Mouse (Mus musculus) heart, postnatal 4 days (tissue): ENCODE results near the gene Csf1. TPM values are rescaled to one million over a fixed set of nuclear protein-coding genes. Genes with fewer than 3 reads are reported as not detected.
A peak's percentile ranks its signal among the peaks of the same experiment; 100 is the strongest.

Experiments used
- DNase-seq: peaks from one replicate; pipeline ENCODE4 v3.0.0; 2021
- total RNA-seq, 2 experiments: library from RNA; stranded (reverse); gene quantifications; 2 replicates each; pipeline ENCODE4 v1.2.3; 2021

Gene Csf1
- total RNA-seq: 10 to 100 TPM; 14.8 to 15.4 TPM

DNA sequence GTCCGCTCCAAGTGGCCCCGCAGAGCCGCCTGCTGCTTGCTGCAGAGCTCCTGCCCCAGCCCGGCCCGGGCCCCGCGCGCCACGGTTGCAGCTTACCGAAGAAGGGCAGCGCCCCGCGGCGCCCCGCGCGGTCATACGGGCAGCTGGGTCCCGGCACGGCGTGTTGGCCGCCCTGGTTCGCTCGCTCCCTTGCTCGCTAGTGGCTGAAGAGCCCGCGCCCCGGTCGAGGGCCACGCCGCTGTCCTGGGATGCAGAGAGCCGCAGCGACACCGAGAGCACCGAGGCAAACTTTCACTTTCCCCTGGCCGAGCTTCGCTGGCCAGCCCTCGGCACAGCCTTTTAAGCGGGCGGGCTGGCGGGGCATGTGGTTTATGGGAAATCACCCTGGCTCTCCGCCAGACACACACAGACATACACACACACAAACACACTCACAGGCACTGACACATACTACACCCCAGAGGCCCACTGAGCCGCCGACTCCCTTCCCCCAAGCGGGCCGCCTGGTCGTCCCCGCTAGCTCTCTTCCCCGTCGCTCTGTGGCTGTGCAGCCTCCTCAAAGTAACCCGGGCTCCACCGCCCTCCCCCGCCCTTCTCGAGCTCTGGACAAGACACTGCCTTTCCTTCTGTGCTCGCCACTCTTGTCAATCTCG, at the start of gene Csf1:
Gene Csf1, minus strand, starts transcription at position 541 of the 653 bp plus-strand sequence.
- peak; percentile 90 for DNase-seq

DNA sequence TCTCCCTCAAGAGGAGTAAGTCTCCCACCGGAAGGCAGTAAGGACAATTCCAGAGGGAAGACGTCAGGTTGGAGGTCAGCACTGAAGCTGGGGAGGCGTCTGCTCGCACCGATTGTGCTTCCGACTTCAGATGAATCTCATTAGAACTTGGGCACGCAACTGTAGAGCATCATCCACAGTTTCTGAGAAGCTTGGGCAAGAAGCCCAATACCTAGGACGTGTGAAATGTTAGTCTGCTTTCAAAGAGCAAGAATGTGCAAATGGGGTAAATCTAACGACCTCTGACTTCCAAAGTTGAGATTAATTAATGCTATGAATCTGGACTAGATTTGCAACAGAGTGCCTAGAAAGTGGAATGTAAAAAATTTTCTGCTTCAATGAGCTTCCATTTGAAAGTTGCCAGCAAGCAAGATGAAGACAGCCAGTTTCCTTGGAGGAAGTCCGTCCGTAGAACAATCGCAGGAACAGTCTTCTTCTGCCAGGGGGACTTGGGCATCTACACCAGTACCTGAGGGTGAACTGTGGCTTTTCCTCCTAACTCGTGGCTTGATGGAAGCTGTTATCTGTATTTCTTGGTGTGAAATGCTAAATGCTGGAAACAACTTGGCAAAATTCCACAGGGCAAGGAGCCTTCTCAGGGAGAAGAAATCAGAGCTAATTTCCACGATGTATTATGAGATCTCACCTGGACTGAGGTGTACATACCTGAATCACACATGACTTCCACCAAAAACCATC, 47.9 kb upstream of the Csf1 start:
- DNase-seq: no peak

DNA sequence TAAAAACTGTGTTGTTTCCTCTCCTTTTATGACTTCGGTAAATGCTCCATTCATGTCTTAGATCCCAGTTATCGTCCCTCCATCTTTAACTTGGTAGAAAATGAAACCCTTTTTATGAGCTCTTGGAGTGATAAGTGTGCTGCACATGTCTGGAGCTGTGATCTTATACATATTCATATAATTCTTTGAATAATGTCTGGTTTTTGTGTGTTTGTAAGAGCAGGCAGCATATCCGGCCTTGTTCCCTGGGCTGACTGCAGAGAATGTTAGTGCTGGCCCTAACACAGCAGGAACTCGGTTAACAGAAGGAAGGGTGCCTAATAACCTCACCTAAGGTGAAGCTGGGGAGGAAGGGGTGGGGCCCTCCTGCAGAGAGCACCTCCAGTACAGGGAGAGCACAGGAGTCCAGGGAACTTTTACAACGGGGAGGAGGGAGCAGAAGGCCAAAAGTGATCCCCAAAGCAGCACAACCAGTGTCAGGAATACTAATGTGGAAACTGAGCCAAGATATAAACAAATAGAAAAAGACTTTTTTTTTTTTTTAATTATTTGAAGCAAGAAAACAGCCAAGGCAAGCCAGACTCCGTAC, 47.2 kb upstream of the Csf1 start:
- no peak for DNase-seq

DNA sequence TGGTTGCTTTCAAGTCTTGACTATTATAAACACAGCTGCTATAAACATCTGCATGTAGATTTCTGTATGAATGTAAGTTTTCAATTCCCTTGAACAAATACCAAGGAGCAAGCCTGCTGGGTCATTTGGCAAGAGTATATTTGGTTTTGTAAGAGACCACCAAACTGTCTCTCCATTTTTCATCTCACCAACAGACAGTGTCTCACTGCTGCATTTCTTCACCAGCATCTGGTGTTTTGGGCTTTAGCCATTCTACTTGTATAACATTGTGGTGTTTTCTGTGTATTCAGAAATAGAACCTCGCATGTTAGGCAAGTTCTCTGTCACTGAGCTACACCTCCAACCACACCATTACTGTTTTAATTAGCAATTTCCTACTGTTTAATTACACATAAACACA, 46.6 kb upstream of the Csf1 start:
- DNase-seq: no peak

DNA sequence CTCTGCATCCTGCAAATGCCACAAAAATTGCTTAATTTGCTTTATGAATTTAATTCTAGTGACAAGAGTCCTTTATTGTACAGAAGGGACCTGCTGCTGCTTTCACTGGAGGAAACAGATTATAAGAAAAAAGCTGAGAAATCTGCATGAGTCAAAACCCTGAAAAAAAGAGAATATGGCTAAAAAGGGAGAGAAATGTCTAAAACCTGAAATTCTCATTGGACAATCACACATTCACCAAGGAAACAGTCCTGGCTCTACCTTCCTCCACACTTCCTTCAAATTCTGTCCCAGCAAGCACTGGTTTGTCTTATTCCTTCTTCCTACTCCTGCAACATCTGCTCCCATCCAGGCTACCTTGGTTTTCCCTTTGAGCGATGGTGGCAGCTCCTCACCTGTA, 44.5 kb upstream of the Csf1 start:
- no peak for DNase-seq

DNA sequence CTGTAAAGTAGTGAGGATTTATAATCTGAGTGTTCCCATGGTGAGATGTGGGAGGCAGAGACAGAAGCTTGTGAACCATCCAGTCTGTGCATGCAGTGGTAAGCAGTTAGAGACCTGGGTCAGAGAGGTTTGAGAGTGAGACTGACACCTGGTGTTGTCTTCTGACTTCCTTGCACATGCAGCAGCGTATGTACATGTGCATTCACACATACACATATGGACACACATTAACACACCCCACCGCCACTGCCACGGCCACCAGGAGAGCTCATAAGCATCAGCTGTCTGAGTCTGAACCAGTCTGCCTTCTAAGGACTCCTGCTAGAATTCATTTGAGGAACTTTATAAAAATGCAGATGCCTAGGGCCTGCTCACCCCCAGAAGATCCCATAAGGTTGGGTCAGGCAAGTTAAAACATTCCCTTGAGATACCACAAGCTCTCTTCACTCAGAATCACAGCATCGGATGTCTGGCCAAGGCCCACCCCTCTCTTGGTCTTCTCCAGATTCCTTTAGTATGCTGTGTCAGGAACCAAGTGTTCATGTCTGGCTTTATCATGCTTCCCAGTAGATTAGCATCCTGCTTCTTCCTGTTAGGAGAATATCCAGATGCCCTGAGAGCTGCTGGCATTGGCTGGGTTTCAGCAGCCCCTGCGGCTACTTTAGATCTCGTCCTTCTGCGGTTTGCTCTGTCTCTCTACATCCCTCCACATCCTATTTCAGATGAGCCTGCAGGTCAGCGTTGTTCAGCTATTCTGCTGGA, 42.1 kb upstream of the Csf1 start:
- no peak for DNase-seq

DNA sequence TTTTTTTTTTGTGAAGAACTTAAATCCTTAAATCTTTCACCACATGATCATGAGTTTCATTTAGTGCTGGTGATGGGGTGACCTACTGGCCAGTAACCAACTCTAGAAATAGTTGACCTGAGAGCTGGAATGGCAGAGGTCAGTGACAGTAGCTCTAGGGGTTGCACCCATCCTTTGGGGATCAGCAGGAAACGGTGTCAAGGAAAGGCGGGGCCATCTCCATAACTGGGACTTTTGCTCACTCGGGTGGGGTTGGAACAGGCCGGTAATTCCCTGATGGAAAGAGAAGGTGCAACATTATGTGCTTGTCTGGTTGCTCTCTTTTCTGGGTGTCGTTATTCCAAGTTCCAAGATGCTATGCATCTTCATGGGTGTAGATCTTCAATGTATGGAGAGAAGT, 38.7 kb upstream of the Csf1 start:
- no peak for DNase-seq

DNA sequence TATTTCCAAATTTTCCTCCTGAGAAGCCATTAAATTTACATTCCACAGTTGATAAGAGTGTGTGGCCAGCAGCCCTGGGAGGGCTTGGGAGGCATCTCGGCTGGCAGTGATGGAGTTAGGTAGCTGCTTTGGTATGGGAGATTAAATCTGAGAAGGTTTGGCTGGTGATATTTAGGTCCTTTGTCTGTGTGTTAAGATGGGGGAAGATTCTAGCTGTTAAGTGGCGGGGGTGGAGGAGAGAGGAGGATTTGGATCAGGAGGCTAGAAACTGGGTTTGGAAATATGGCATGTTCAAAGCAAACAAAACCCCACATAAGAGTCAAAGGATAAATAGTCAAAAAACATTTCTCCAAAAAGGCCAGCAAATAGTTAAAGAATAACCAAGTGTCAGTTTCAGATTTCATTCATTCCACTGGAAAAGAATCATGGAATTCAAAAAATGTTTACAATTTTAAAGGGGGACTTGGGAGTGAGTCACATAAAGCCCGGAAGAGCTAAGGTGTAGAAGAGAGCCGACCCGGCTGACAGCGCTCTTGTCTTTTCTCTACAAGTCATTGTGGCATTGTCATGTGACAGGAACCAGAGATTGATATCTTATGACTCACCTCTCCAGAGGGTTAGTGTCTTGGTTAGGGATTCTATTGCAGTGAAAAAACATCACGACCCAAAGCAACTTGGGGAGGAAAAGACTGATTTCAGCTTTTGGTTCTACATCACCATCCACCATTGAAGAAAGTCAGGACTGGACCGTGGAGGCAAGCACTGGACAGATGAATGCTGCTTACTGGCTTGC, 36.1 kb upstream of the Csf1 start:
- no peak for DNase-seq

DNA sequence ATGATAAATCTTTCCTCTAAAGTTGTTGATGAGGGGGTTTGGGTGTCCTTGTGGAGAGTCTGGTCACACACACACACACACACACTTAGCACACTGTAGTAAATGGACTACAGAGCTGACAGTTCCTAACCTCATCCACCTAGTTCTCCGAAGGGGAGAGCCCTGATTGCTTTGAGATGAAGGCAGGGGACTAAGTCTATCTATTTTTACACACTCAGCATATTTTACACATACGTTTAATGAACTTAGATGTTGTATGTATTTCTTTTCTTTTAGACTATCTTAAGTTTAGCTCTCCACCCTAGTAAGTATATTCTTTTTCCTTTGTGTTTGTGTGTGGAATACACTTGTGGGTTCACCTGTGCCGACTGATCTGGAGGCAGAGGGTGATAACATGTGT, 34.6 kb upstream of the Csf1 start:
- no peak for DNase-seq

DNA sequence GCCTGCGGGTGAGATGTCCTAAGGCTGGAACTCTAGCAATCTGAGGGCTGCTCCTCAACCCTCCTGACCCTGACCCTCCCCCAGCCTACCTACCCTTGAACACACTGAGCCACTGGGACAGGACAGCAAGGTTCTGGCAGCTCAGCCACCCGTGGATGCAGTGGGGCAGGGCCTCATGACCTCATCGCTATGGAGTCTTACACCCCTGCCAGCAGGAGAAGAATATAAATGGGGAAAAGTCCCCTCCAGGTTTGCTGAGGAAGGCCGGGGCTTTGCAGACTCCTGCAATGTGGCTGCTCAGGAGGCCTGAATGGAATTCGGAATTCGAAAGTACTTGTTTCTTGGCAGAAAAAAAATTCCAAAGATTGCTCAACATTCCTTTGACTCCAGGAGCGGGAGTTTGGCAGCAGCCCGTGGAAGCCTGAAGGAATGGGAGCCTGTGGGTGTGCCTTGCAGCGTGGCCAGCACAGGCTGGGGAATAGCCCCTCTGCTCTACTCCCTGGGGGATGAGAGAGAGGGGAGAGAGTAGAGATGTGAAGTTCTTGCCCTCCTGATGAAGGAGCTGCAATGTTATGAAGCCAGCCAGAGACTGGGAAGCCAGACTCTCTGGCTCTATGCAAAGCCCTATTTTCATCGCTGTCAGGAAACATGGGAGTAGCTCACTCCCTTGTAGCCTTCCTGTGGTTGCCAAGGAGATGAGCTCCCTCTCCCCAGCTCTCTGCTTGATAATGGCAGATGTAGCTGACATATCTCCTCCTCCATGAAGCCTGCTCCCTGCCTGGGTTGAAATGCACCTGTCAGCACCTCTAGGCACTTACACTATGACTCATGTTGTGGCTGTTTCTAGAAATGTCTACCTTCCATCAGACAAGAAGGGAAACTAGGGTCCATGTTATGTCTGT, 33.3 kb upstream of the Csf1 start:
- DNase-seq: peak; percentile 64

DNA sequence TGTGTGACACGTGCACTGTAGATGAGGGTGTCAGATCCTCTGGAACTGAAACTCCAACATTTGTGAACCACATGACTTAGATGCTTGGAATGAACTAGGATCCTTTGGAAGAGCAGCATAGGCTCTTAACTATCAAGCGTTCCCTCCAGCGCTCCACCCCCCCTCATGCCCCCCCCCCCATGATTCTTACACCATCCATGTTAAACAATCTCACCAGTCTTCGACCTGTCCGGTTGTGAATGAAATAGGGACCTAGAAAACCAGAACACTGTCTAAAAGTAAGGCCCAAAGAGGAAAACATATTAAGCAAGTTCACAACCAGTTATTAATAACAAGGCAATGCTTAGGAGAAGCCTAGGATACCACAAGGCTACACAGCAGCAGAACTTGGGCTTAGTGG, 32.5 kb upstream of the Csf1 start:
- no peak for DNase-seq

DNA sequence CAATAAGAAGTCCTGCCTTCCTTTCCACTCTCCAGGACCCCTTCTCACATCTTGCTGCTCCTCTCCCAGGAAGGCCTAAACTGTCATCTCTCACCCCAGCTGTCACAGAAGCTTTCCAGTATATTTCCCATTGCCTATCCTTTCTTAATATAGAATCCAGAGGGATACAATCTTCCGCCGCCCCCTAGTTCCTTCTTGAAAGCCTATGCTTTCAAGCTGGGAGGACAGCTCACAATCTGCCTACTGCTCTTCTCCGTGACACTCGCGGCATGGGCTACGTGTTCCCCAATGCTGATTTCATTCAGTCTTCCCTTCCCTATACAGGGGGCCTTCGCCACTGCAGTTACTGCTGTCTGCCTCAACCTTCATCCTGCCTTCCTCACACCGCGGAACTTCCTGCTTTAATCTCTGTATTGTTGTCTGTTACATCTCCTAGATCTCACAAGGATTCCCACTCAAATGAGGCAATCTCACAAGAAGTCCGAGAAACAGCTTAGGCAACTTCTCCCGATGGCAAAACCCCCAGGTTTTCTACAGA, 30.6 kb upstream of the Csf1 start:
- no peak for DNase-seq

DNA sequence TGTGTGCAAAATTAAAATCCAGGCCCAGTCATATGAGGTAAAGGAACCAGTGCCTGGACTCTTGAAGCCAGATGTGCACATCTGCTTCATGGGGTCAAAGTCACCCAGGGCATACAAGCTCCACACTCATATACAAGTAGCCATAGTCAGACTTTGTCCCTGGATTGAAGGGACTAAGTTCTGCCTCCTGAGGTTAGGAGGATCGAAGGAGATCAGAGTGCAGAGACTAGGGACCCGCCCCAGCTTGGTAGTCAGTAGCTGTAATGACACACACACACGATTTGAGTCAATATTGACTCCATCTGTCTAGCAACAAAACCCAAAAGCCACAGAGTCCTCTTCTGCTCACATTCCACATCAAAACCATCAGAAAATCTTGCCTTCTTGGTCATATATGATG, 30.0 kb upstream of the Csf1 start:
- DNase-seq: no peak

DNA sequence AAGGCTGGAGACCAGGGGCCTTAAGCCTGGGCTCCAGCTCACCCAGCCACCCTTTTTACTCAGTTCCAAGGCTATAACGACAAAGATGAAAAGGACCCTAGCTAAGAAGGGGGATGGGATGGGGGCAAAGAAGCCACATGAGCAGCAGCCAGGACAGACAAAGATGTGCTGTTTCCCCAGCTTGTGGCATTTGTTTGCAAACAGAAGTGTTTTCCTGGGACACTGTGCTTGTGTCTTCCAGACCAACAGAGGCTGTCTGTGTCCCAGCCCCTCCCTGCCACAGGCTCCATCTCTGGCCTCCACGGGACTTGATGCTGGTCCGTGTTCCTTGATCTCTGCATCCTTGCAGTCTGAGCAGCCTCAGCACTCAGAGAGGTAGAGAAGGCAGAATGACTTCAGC, 28.6 kb upstream of the Csf1 start:
- no peak for DNase-seq

DNA sequence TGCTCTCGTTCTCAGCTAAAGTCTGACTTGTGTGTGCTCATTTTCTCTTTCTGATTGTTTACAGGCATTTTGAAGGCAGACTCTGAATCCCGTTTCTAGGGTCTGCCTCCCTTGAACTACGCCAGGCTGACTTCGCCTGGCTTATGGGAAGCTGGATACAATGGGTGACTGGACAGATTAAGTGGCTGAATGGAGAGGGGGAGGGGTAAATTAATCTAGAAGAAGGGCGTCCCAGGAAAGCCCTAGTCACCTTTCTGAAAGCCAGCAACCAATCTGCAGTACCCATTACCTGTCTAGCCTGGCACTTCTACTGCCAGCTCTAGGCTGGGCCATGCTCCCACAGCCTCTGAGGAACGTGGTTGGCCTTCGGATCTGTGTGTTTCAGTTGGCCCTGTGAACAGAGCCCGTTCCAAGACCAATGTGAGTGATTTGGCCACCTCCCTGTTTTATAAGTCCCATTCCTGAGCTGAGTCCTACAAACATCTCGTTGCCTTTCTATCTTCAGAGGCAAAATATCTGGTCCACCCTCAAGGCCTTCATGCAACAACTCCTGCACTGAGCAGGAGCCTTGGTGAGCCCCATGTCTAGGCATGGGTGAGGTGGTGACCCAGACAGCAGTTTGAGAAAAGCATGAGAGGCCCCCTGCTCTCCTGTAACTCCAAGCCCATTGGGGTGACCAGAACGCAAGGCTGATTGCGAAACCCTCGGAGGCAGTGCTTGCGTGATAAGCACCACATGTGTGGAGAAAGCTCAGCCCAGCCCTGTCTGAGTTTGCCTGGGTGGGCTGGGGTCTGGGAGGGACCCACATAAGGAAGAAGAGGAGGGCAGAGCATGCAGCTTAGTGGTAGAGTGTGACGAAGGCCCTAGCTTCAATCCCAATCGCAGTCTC, 27.6 kb upstream of the Csf1 start:
- no peak for DNase-seq

DNA sequence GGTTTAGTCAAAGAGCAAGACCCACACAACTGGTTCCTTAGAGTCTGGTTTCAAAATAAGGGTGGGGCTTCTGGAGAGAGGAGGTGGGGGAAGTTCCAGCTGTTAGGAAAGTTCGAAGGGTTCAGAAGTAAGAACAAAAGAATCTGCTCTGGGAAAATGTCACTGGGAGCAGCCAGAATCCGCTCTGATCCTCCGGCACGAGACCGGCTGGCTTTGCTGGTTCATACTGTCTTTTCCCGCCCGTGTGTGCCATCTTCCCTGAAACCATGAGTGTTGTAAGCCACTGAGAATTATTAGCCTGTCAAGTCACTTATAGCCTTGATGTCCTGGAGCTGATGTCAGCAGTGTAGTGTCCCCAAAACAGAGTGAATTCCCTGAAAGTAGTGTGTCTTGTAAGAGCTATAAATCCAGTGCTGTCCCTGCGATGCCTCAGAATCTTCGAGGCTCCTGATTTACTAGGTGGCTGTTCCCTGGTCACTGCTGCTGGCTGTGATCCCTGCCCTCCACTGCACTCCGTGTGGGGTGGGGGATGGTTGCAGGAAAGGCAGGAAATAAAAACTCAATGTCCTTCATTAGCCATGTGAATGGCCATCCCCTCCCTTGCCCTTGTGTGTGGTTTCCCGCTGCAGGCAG, 26.8 kb upstream of the Csf1 start:
- peak; percentile 40 for DNase-seq

DNA sequence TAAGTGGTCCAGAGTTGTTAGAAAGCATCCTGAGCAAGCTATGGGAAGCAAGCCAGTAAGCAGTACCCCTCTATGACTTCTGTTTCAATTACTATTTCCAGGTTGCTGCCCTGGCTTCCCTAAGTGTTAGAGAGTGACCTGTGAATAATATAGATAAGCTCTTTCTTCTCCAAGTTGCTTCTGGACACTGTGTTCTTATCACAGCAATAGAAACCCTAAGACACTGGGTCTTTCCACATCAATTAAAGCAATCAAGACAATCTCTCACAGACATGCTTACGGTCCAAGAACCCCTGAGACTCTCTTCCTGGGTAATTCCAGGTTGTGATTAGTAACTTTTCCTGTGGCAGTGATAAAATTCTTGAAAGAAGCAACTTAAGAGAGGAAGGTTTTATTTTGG, 26.1 kb upstream of the Csf1 start:
- no peak for DNase-seq

DNA sequence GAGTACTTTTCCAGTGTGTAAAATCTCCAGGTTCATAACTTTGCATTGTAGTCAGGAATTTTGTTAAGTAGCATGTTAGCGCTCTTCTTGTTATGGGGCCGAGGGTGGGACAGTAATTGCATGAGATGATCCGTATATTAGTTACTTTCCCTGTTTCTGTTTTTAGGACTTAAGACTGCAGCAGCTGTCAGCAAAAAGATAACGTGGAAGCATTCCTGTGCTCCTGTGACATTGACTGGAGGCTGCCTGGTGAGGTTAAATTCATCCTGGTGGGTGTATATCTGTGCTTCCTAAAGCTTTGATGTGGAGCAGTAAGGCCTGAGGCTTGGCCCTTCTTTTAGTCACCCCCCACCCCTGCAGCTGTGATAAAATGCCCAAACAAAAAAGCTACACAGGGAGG, 25.3 kb upstream of the Csf1 start:
- DNase-seq: no peak

DNA sequence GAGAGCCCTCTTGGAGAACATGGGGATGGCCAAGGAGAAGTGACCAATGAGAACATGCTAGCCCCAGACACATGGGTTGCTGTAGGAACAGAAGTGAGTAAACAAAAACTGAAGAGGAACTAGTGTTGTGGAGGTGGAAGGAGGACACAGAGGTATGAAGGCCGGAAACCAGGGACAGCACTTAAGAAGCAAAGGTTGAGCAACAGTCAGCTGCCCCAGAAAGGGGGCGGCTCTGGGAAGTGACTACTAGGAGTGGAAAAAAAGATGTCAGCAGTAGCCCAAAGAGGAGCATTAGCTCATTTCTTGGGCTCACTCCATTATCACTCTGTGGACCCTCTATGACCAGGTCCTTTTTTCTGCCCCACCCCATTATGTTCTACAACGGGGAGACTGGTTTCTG, 23.0 kb upstream of the Csf1 start:
- no peak for DNase-seq

DNA sequence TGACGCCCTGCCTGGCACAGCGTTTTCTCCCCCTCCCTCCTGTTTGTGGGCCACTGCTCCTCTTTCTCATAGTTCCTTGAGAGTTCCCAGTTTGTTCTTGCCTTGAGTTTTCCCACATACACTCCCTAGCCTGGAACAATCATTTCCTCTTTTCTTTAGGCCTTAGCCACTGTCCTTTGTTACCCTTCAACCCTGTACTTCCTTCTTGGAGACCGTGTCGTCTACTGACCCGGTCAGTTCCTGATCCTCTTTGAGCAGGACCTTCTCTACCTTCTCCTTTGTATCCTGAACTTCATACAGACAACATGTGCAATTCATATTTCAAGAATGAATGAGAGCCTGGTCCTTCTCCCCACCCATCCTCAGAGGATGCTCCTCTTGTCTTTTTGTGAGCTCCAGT, 21.0 kb upstream of the Csf1 start:
- DNase-seq: no peak
